Mouse (Mus musculus) MEL-GATA-1-ER (cell line): Measurements from ENCODE around the gene Dctpp1.
"Not testable (repeated sequence)": the region's sequence is repeated elsewhere in the genome, so short reads cannot be mapped to it uniquely, and the experiment has no call there.

Source experiments
- DNase-seq: peaks from one replicate; pipeline ENCODE4 v3.0.0-alpha.2; 2012; ENCODE audit warnings: low read depth; ENCODE audit errors: extremely low read depth

The Dctpp1 gene

DNA sequence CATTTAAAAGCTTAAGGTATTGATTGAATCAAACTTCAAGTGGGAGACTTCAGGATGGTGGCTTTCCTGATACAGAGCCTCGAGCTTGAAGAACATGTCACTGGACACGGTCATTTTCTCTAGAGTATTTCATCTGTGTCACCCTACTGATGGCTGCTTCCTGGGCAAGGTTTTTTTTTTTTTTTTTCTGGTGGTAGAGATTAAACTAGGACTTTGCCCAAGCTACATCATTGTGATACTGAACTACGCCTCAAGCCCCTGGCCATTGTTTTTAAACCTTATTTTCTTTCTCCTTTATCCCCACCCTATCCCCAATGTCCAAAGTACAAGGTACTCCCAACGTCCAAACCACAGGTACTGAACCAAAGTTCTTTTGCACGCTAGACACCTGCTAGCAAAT lies 10.2 kb upstream of the Dctpp1 start:
- DNase-seq, result no peak

DNA sequence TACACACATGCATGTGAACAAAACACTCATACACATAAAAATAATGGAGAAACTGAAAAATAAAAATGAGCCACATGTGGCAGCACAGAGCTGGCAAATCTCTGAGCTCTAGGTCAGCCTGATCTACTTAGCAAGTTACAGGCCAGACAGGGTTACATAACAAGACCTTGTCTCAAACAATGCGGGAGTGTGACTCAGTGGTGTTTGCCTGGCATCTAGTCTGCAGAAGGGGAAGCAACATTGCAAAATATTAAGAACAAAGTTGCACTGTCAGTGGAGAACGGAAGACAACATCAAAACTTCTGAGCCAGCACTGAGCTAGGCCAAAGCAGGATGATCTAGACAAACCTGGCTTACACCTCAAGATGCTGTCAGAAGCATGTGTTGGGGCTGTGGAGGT lies 9.7 kb upstream of the Dctpp1 start:
- no peak for DNase-seq

DNA sequence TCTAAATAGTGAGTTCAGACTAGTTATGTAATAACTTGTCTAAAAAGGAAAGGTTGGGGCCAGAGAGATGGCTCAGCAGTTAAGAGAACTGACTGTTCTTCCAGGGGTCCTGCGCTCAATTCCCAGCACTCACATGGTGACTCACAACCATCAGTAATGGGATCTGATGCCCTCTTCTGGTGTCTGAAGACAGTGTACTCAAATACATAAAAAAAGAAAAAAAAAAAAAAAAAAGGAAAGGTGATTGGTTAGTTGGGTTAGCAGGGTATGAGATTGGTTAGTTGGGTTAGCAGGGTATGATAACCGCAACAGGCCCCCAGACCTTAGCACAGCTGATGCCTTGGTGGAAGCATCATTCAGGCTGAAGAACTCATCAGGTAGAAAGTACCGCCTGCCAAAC lies 3.0 kb upstream of the Dctpp1 start:
- no peak for DNase-seq

GRCm38 (mm10) chr7:127262218-127262961 lies 1.9 kb upstream of the Dctpp1 start:
- no peak for DNase-seq

DNA sequence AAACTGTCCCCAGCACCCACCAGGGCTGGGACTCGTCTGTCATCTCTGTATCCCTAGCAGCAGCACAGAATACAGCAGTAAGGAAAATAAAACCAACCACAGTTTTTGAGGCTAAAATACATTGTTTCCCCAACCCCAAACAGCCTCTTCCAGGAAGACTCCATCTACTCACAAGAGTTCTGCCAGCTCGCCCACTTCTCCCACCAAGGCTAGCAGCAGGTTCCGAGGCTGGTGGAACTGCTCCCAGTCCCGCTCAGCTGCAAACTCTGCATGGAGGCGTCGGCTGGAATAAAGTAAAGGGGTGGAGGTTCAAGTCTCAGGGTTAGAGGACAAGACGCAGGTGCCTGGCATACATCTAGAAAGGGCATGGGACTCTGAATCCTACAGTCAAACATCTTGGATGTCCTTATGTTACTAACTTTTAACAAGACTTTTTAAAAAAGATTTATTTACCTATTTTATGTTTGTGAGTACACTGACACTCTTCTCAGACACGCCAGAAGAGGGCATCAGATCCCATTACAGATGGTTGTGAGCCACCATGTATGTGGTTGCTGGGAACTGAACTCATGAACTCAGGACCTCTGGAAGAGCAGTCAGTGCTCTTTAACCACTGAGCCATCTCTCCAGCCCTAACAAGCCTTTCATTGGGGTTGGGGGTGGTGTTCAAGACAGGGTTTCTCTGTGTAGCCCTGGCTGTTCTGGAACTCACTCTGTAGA lies 1.2 kb downstream of the Dctpp1 start:
- DNase-seq, result no peak

GRCm38 (mm10) chr7:127256518-127256917 lies 4.0 kb downstream of the Dctpp1 start:
- no peak for DNase-seq

DNA sequence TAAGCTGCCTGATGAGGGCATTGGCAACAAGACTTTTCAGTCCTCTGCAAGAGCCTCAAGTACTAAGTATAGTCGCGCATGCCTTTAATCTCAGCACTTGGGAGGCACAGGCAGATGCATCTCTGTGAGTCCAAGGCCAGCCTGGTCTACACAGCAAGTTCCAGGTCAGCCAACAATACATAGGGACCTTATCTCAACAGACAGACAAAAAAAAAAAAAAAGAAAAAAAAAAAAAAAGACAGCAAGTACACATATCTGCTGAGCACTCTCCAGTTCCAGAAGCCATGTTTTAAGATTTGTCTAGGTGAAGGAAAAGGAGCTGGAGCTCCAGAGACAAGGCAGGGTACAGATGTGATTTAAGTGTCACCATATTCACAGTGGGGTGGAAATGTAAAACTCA lies 4.5 kb downstream of the Dctpp1 start:
- DNase-seq, result no peak

DNA sequence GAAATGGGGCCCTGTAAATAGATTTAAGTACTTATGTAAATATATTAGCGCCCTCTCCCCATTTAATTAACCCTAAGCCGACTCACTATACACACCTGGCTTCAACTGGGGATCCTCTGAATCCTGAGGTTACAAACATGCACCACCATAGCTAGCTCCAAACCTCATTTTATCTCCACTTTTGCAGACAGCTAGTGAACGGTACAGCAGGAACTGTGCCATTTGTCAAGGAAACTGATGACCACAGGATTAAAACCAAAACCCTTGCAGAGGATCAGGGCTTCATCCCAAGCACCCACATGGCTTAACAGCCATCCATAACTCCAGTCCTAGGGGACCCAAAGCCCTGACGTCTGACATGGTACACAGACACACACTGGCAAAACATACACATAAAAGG lies 5.5 kb downstream of the Dctpp1 start:
- no peak for DNase-seq

DNA sequence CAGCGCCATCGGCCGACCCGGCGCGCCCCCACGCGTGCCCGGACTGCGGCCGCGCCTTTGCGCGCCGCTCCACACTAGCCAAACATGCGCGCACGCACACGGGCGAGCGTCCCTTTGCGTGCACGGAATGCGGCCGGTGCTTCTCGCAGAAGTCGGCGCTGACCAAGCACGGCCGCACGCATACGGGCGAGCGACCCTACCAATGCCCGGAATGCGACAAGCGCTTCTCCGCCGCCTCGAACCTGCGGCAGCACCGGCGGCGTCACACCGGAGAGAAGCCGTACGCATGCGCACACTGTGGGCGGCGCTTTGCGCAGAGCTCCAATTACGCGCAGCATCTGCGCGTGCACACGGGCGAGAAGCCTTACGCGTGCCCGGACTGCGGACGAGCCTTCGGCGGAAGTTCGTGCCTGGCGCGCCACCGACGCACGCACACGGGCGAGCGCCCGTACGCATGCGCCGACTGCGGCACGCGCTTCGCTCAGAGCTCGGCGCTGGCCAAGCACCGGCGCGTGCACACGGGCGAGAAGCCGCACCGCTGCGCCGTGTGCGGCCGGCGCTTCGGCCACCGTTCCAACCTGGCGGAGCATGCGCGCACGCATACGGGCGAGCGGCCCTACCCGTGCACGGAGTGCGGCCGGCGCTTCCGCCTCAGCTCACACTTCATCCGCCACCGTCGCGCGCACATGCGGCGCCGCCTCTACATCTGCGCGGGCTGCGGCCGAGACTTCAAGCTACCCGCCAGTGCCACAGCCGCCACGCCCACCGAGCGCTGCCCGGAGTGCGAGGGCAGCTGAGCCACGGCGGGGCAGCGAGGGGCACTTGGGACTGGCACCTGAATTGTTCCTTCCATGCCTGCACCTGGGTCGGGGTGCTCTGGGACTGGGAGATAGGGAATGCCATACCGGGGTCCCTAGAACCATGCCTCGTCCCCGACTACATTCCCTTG lies 6.4 kb downstream of the Dctpp1 start:
- no peak for DNase-seq

- no peak for DNase-seq
These were observed 7.2 kb downstream of the Dctpp1 start for GRCm38 (mm10) chr7:127253341-127253740.

DNA sequence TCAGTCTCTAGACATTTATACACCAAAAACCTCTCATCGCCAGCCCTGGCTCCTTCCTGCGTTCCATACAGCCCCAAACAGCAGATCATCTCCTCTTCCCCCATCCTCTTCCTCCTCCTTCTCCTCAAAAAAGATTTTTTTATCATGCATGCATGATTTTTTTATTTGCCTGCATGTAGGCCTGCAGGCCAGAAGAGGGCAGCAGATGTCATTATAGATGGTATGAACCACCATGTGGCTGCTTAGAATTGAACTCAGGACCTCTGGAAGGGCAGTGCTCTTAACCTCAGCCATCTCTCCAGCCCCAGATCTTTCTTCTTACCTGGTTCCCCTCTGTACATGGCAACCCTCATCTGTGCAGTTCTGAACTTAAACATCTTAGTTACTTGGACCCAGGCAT lies 8.1 kb downstream of the Dctpp1 start:
- no peak for DNase-seq

DNA sequence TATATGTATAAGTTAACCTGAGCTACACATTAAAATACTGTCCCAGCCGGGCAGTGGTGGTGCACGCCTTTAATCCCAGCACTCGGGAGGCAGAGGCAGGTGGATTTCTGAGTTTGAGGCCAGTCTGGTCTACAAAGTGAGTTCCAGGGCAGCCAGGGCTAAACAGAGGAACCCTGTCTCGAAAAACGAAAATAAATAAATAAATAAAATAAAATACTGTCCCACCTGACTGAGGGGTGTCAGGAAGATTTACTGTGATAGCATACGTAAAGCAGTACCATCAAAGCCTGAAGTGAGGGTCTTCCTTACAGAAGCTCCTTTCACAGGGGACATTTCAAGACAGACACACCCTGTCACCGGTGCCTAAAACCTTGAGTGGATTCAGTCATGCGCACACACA lies 10.0 kb downstream of the Dctpp1 start:
- DNase-seq, result not testable (repeated sequence)

GRCm38 (mm10) chr7:127244658-127245510 lies 15.6 kb downstream of the Dctpp1 start:
- no peak for DNase-seq

GRCm38 (mm10) chr7:127243870-127244657 lies 16.4 kb downstream of the Dctpp1 start, which contains the start of gene Zfp771:
Gene Zfp771 (plus strand): TSS chr7:127244274.
- peak; percentile 79 for DNase-seq

GRCm38 (mm10) chr7:127243361-127243867 lies 17.1 kb downstream of the Dctpp1 start:
- DNase-seq, result no peak

- DNase-seq, result no peak
These were observed 25.7 kb downstream of the Dctpp1 start for GRCm38 (mm10) chr7:127234777-127235176.

- DNase-seq, result peak; percentile 47
These were observed 26.7 kb downstream of the Dctpp1 start for GRCm38 (mm10) chr7:127233765-127234164.

GRCm38 (mm10) chr7:127233368-127233749 lies 27.1 kb downstream of the Dctpp1 start:
- no peak for DNase-seq

DNA sequence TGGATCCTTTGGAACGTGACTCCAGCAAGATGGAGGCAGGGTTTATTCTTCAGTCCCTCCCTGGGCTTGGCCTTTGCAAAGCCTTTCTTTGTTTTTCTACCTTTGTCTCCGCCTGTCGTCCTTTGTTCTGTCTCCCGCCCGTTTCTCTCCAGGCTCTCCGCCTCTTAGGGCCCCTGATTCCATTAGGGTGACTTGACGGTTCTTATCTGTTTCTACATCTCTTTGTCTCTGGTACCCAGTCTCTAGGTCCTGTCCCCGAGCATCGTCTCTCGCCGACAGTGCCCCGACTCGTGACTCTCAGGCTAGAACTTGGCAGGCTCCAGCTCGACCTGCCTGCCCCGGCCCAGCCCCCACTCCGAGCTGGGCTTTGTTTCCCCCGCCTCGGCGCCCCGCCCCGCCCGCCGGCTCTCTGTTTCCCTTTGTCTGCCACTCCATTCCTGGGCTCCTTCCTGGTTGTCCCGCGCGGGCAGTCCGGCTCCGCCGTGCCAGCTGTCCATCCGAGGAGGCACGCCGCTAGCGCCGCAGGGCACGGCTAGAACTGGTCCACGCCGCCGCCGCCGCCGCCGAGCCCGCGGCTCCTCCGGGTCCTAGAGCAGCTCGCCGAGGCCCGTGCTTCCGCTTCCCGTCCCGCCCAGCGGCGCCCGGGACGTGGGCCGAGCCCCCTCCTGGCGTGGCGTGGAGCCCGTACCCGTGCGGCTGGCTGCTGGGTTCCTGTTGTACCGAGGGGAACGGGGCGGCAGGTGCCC lies 27.7 kb downstream of the Dctpp1 start, which contains the start of the genes Zfp553 and Sept1:
Gene Zfp553, plus strand, starts transcription at position 440 of the 746 bp plus-strand sequence.
Gene Sept1, minus strand, starts transcription at position 509 of the 746 bp plus-strand sequence.
- DNase-seq, result peak; percentile 50
